Comparison of ENCODE assay signal across 15 mouse cellular contexts in genomic region chr8:79173606-79174005, GRCm38 (mm10).
DNase-seq lines count a peak whose midpoint lies in the region; ATAC-seq and TF ChIP-seq lines count a peak whose summit lies in the region.
"Had no signal": no experiment of that assay in that cellular context is flagged by ENCODE, and none has a peak within 500 bp of the region (broad histone marks: within the 10 kb centered on the region; RNA-seq: fewer than 3 reads in every experiment).

No protein-coding gene starts in this region.

- H3K4me3 ChIP-seq in heart, postnatal 0 days (ENCODE audit: low read depth, low read length): no peak overlapping the region
- H3K4me3 ChIP-seq in neural tube, embryonic 13.5 days: no peak overlapping the region
- H3K4me3 ChIP-seq: gastrocnemius, adult 2 months had no signal

- H3K4me2 ChIP-seq in heart, postnatal 0 days (ENCODE audit: low read depth, low read length): no peak overlapping the region
- H3K4me2 ChIP-seq in neural tube, embryonic 13.5 days: no peak overlapping the region

- H3K36me3 ChIP-seq in heart, postnatal 0 days (replicated peaks; ENCODE audit: control insufficient read depth, insufficient read depth, low read length): peaks cover 22% of the 10 kb centered on the region
- peaks cover 24% of the 10 kb centered on the region for H3K36me3 ChIP-seq in neural tube, embryonic 13.5 days

- TF ChIP-seq EP300 in heart, postnatal 0 days (IDR thresholded peaks at IDR 0.05; ENCODE audit: low read depth): no peak

- peaks cover 8% of the 10 kb centered on the region; the same call in 1 of the 2 replicates for H3K4me1 ChIP-seq in heart, postnatal 0 days (ENCODE audit: control insufficient read depth, insufficient read depth)
- H3K4me1 ChIP-seq in neural tube, embryonic 13.5 days (replicated peaks): peaks cover 21% of the 10 kb centered on the region

- ATAC-seq in heart, postnatal 0 days (ENCODE audit: insufficient read depth, low read depth): peak; percentile 30; the same call in 1 of the 2 replicates
- peak; percentile 52; the same call in 1 of the 2 replicates for ATAC-seq in neural tube, embryonic 13.5 days (ENCODE audit: low read depth)
- ATAC-seq in monocyte, adult 5-6 weeks (replicated peaks; ENCODE audit: insufficient number of reproducible peaks, low FRiP score, low TSS enrichment, poor library complexity, severe bottlenecking): no peak

- no peaks in the 10 kb centered on the region for H3K9me3 ChIP-seq in heart, postnatal 0 days (replicated peaks; ENCODE audit: control insufficient read depth, low read length)
- no peaks in the 10 kb centered on the region for H3K9me3 ChIP-seq in neural tube, embryonic 13.5 days

- intact Hi-C loops in heart, postnatal 14 days (cut with DNase I): no loop called here

- no peak for TF ChIP-seq CTCF in heart, postnatal 0 days (IDR thresholded peaks at IDR 0.05; ENCODE audit: low read depth)

- no peak overlapping the region for H3K9ac ChIP-seq in heart, postnatal 0 days (replicated peaks; ENCODE audit: low read depth, low read length)
- H3K9ac ChIP-seq in neural tube, embryonic 13.5 days: no peak overlapping the region

- H3K27ac ChIP-seq in heart, postnatal 0 days (ENCODE audit: low read depth): no peak overlapping the region
- H3K27ac ChIP-seq in neural tube, embryonic 13.5 days (replicated peaks): no peak overlapping the region
- H3K27ac ChIP-seq: gastrocnemius, adult 2 months had no signal

- peak; percentile 31 for DNase-seq in adrenal gland, postnatal 10 days
- DNase-seq in adrenal gland, adult 18-20 months (ENCODE audit: low spot score in 2 of 2): no peak
- no peak for DNase-seq in heart, postnatal 0 days (ENCODE audit: low spot score)
- DNase-seq in heart, postnatal 14 days: no peak
- no peak for DNase-seq in neural tube, embryonic 10.5 days (ENCODE audit: extremely low spot score, low spot score)
- DNase-seq in right cerebral cortex, postnatal 10 days (ENCODE audit: low spot score in 2 of 2): no peak
- DNase-seq: cerebellum, adult 11-12 months; embryo, embryonic 11 days; gastrocnemius, adult 2 months; kidney, adult 2 months; liver; lung, postnatal 4 days; spleen, adult 18-20 months had no signal

- 34% methylated on average over 4 of the region's 4 CpGs for WGBS in heart, postnatal 0 days
- WGBS in neural tube, embryonic 13.5 days: 53% methylated on average over 4 of the region's 4 CpGs

- H3K27me3 ChIP-seq in heart, postnatal 0 days (ENCODE audit: control insufficient read depth, insufficient read depth, low read length): no peaks in the 10 kb centered on the region
- H3K27me3 ChIP-seq in neural tube, embryonic 13.5 days: no peaks in the 10 kb centered on the region
